Mouse (Mus musculus) midbrain, embryonic 12.5 days (tissue): Measurements from ENCODE around the gene Ccdc42. TPM values are rescaled to one million over a fixed set of nuclear protein-coding genes. Genes with fewer than 3 reads are reported as not detected.

Experiments used
- ATAC-seq: fragments of 200-750 bp; cut with Nextera tagmentation; 2 replicates; pipeline ENCODE4 v1.8.0; 2017; ENCODE audit warnings: low read depth, moderate TSS enrichment, moderate library complexity; ENCODE audit not compliant: low FRiP score
- H3K27ac ChIP-seq: fragments of 300-500 bp; sonication (generic); replicated peaks from 2 replicates; pipeline ENCODE4 v1.5.1; 2016; ENCODE audit warnings: mild to moderate bottlenecking
- H3K27me3 ChIP-seq: fragments of 300-500 bp; sonication (generic); 2 replicates; pipeline ENCODE4 v1.6.1; 2016; ENCODE audit warnings: mild to moderate bottlenecking
- H3K36me3 ChIP-seq: fragments of 300-500 bp; sonication (generic); 2 replicates; pipeline ENCODE4 v1.6.1; 2016
- H3K4me1 ChIP-seq: fragments of 300-500 bp; sonication (generic); 2 replicates; pipeline ENCODE4 v1.6.1; 2016
- H3K4me2 ChIP-seq: fragments of 300-500 bp; sonication (generic); replicated peaks from 2 replicates; pipeline ENCODE4 v1.6.1; 2016; ENCODE audit warnings: mild to moderate bottlenecking, moderate library complexity
- H3K4me3 ChIP-seq: fragments of 300-500 bp; sonication (generic); 2 replicates; pipeline ENCODE4 v1.5.1; 2016; ENCODE audit warnings: mild to moderate bottlenecking
- H3K9ac ChIP-seq: fragments of 300-500 bp; sonication (generic); replicated peaks from 2 replicates; pipeline ENCODE4 v1.6.1; 2016; ENCODE audit warnings: mild to moderate bottlenecking, moderate library complexity
- H3K9me3 ChIP-seq: fragments of 300-500 bp; sonication (generic); 2 replicates; pipeline ENCODE4 v1.6.1; 2016; ENCODE audit warnings: mild to moderate bottlenecking
- WGBS: fragments of 180-500 bp; shearing (Covaris S2); methylation state at CpG from one replicate; pipeline ENCODE4 v1.1.7; 2016; 5-methylcytosine and 5-hydroxymethylcytosine counted together
- polyA plus RNA-seq: library from polyadenylated mRNA; unstranded; fragments of >200 nt; fragmentation: Nextera tagmentation; extraction: Ambion mirVana; gene quantifications from 2 replicates; pipeline ENCODE4 v1.2.1, GENCODE M21; 2016

The Ccdc42 gene
- polyA plus RNA-seq, result 0.87 and 1.0 TPM in 2 replicates

- 62% methylated on average over 5 of the region's 5 CpGs for WGBS
- Histone ChIP-seq H3K27ac (no peak within 1 kb of the TSS), H3K4me2 (no peak within 1 kb of the TSS), H3K27me3 (peaks cover 17% of the 10 kb centered on the region), H3K4me3 (no peak within 1 kb of the TSS), H3K9me3 (no peaks in the 10 kb centered on the region), H3K9ac (no peak within 1 kb of the TSS), H3K4me1 (peaks cover 6% of the 10 kb centered on the region), H3K36me3 (no peaks in the 10 kb centered on the region)
- ATAC-seq, result no peak
Measured at GRCm38 (mm10) chr11:68586721-68587120, at the start of gene Ccdc42. Gene Ccdc42 (plus strand): TSS chr11:68587021.

- no peaks in the 10 kb centered on the region for H3K36me3 ChIP-seq
- H3K9me3 ChIP-seq, result no peaks in the 10 kb centered on the region
- H3K4me2 ChIP-seq, result no peak overlapping the region
- no peak overlapping the region for H3K4me3 ChIP-seq
- peaks cover 4% of the 10 kb centered on the region; the same call in 1 of the 2 replicates for H3K27me3 ChIP-seq
- no peaks in the 10 kb centered on the region for H3K4me1 ChIP-seq
- 61% methylated on average over 5 of the region's 5 CpGs for WGBS
- ATAC-seq, result no peak
- H3K27ac ChIP-seq, result no peak overlapping the region
- no peak overlapping the region for H3K9ac ChIP-seq
Measured at GRCm38 (mm10) chr11:68539621-68540020, 47.2 kb upstream of the Ccdc42 start.

- 10% methylated on average over 8 of the region's 8 CpGs for WGBS
- no peaks in the 10 kb centered on the region for H3K9me3 ChIP-seq
- no peaks in the 10 kb centered on the region for H3K36me3 ChIP-seq
- no peak for ATAC-seq
- no peak overlapping the region for H3K9ac ChIP-seq
- H3K4me1 ChIP-seq, result no peaks in the 10 kb centered on the region
- no peak overlapping the region for H3K4me2 ChIP-seq
- H3K27ac ChIP-seq, result no peak overlapping the region
- H3K27me3 ChIP-seq, result peaks cover 4% of the 10 kb centered on the region; the same call in 1 of the 2 replicates
- H3K4me3 ChIP-seq, result no peak overlapping the region
Measured at GRCm38 (mm10) chr11:68544554-68544953, 42.3 kb upstream of the Ccdc42 start.

- Histone ChIP-seq H3K27ac (no peak overlapping the region), H3K4me1 (no peaks in the 10 kb centered on the region), H3K27me3 (peaks cover 4% of the 10 kb centered on the region; the same call in 1 of the 2 replicates), H3K4me3 (no peak overlapping the region), H3K4me2 (no peak overlapping the region), H3K36me3 (no peaks in the 10 kb centered on the region), H3K9me3 (no peaks in the 10 kb centered on the region), H3K9ac (no peak overlapping the region)
- 53% methylated on average over 7 of the region's 7 CpGs for WGBS
- no peak for ATAC-seq
Measured at GRCm38 (mm10) chr11:68545172-68545571, 41.6 kb upstream of the Ccdc42 start.

GRCm38 (mm10) chr11:68545682-68546222 lies 41.1 kb upstream of the Ccdc42 start:
- ATAC-seq, result no peak

GRCm38 (mm10) chr11:68547484-68547883 lies 39.3 kb upstream of the Ccdc42 start:
- H3K27ac ChIP-seq, result no peak overlapping the region
- no peak overlapping the region for H3K4me2 ChIP-seq
- H3K4me1 ChIP-seq, result no peaks in the 10 kb centered on the region
- no peak overlapping the region for H3K9ac ChIP-seq
- H3K9me3 ChIP-seq, result no peaks in the 10 kb centered on the region
- H3K4me3 ChIP-seq, result no peak overlapping the region
- no peak for ATAC-seq
- H3K27me3 ChIP-seq, result peaks cover 4% of the 10 kb centered on the region; the same call in 1 of the 2 replicates
- 87% methylated on average over 2 of the region's 2 CpGs for WGBS
- H3K36me3 ChIP-seq, result no peaks in the 10 kb centered on the region

More at GRCm38 (mm10) chr11:68545682-68546222, 41.1 kb upstream of the Ccdc42 start:
- Histone ChIP-seq H3K4me1 (no peaks in the 10 kb centered on the region), H3K27ac (no peak overlapping the region), H3K4me2 (no peak overlapping the region), H3K9ac (no peak overlapping the region), H3K27me3 (peaks cover 4% of the 10 kb centered on the region; the same call in 1 of the 2 replicates), H3K36me3 (no peaks in the 10 kb centered on the region), H3K4me3 (no peak overlapping the region), H3K9me3 (no peaks in the 10 kb centered on the region)
- WGBS, result 92% methylated on average over 8 of the region's 8 CpGs

GRCm38 (mm10) chr11:68549597-68549996 lies 37.2 kb upstream of the Ccdc42 start:
- ATAC-seq, result no peak
- WGBS, result 52% methylated on average over 3 of the region's 3 CpGs

GRCm38 (mm10) chr11:68550358-68550757 lies 36.5 kb upstream of the Ccdc42 start:
- no peak for ATAC-seq
- Histone ChIP-seq H3K27ac (no peak overlapping the region), H3K4me1 (no peaks in the 10 kb centered on the region), H3K36me3 (no peaks in the 10 kb centered on the region), H3K27me3 (0 out of 2 replicates have a peak, but pooled peaks cover under 1% of the 10 kb centered on the region), H3K9me3 (no peaks in the 10 kb centered on the region), H3K4me2 (no peak overlapping the region), H3K9ac (no peak overlapping the region), H3K4me3 (no peak overlapping the region)
- 58% methylated on average over 4 of the region's 4 CpGs for WGBS

More at GRCm38 (mm10) chr11:68549597-68549996, 37.2 kb upstream of the Ccdc42 start:
- no peak overlapping the region for H3K27ac ChIP-seq
- H3K27me3 ChIP-seq, result no peaks in the 10 kb centered on the region
- H3K9me3 ChIP-seq, result no peaks in the 10 kb centered on the region
- H3K9ac ChIP-seq, result no peak overlapping the region
- H3K4me2 ChIP-seq, result no peak overlapping the region
- no peaks in the 10 kb centered on the region for H3K36me3 ChIP-seq
- no peaks in the 10 kb centered on the region for H3K4me1 ChIP-seq
- H3K4me3 ChIP-seq, result no peak overlapping the region

GRCm38 (mm10) chr11:68553981-68554471 lies 32.8 kb upstream of the Ccdc42 start:
- Histone ChIP-seq H3K27me3 (peaks cover 20% of the 10 kb centered on the region), H3K36me3 (no peaks in the 10 kb centered on the region), H3K9me3 (no peaks in the 10 kb centered on the region), H3K4me1 (peaks cover 4% of the 10 kb centered on the region), H3K9ac (no peak overlapping the region), H3K4me3 (no peak overlapping the region), H3K4me2 (no peak overlapping the region), H3K27ac (no peak overlapping the region)
- 43% methylated on average over 8 of the region's 8 CpGs for WGBS
- ATAC-seq, result no peak

- Histone ChIP-seq H3K9ac (no peak within 1 kb of the TSS), H3K27me3 (peaks cover 20% of the 10 kb centered on the region), H3K27ac (no peak within 1 kb of the TSS), H3K36me3 (no peaks in the 10 kb centered on the region), H3K4me1 (peaks cover 4% of the 10 kb centered on the region), H3K4me2 (peak within 1 kb of the TSS; percentile 35), H3K4me3 (peak within 1 kb of the TSS; percentile 18; the same call in 1 of the 2 replicates), H3K9me3 (no peaks in the 10 kb centered on the region)
- no peak for ATAC-seq
- 9% methylated on average over 37 of the region's 37 CpGs for WGBS
Measured at GRCm38 (mm10) chr11:68555918-68556584, 30.8 kb upstream of the Ccdc42 start, which contains the start of gene Mfsd6l. Gene Mfsd6l (plus strand): TSS chr11:68556186.

GRCm38 (mm10) chr11:68559546-68559945 lies 27.3 kb upstream of the Ccdc42 start:
- Histone ChIP-seq H3K27me3 (peaks cover 20% of the 10 kb centered on the region), H3K4me1 (peaks cover 4% of the 10 kb centered on the region), H3K4me3 (no peak overlapping the region), H3K36me3 (no peaks in the 10 kb centered on the region), H3K9me3 (no peaks in the 10 kb centered on the region), H3K9ac (no peak overlapping the region), H3K27ac (no peak overlapping the region), H3K4me2 (no peak overlapping the region)
- no peak for ATAC-seq
- WGBS, result 52% methylated on average over 1 of the region's 1 CpGs
